Mouse (Mus musculus) heart, embryonic 14.5 days (tissue): ENCODE measurements around the gene Tbata. TPM values are rescaled to one million over a fixed set of nuclear protein-coding genes. Genes with fewer than 3 reads are reported as not detected.

ENCODE experiments used
- ATAC-seq: fragments of 200-750 bp; cut with Nextera tagmentation; 2 replicates; pipeline ENCODE4 v1.8.0; 2017; ENCODE audit warnings: low read depth, moderate TSS enrichment; ENCODE audit not compliant: insufficient number of reproducible peaks, insufficient read depth, low FRiP score
- H3K27ac ChIP-seq, 2 experiments: fragments of 200-500 bp in 1 of 2; fragments of 300-500 bp in 1 of 2; sonication (generic) in 1 of 2; replicated peaks in 1 of 2; 2 replicates each; pipeline ENCODE4 v1.5.1; 2012 to 2014; ENCODE audit warnings: low read depth in 2 of 2, low read length in 2 of 2, control low read depth in 1 of 2, mild to moderate bottlenecking in 1 of 2, mixed read lengths in 1 of 2; ENCODE audit not compliant: control insufficient read depth in 1 of 2, insufficient read depth in 1 of 2
- H3K27me3 ChIP-seq: fragments of 300-500 bp; sonication (generic); 2 replicates; pipeline ENCODE4 v1.6.1; 2014; ENCODE audit warnings: mild to moderate bottlenecking, low read length, control low read depth; ENCODE audit not compliant: control insufficient read depth, insufficient read depth
- H3K36me3 ChIP-seq: fragments of 300-500 bp; sonication (generic); 2 replicates; pipeline ENCODE4 v1.6.1; 2014; ENCODE audit warnings: mild to moderate bottlenecking, control low read depth, low read length, mixed read lengths; ENCODE audit not compliant: control insufficient read depth, insufficient read depth
- H3K4me1 ChIP-seq, 2 experiments: fragments of 200-500 bp in 1 of 2; fragments of 300-500 bp in 1 of 2; sonication (generic) in 1 of 2; 2 replicates each; pipeline ENCODE4 v1.6.1; 2012 to 2014; ENCODE audit warnings: low read length in 2 of 2, control low read depth in 1 of 2, mixed read lengths in 1 of 2; ENCODE audit not compliant: control insufficient read depth in 2 of 2, insufficient read depth in 2 of 2
- H3K4me2 ChIP-seq: fragments of 300-500 bp; sonication (generic); 2 replicates; pipeline ENCODE4 v1.6.1; 2014; ENCODE audit warnings: mild to moderate bottlenecking, low read length
- H3K4me3 ChIP-seq, 2 experiments: fragments of 200-500 bp in 1 of 2; fragments of 300-500 bp in 1 of 2; sonication (generic) in 1 of 2; 2 replicates each; pipeline ENCODE4 v1.5.1; 2012 to 2014; ENCODE audit warnings: low read length in 2 of 2, mild to moderate bottlenecking in 2 of 2, control low read depth in 1 of 2, low read depth in 1 of 2, moderate library complexity in 1 of 2; ENCODE audit not compliant: control insufficient read depth in 1 of 2, insufficient read depth in 1 of 2
- H3K9ac ChIP-seq: fragments of 300-500 bp; sonication (generic); 2 replicates; pipeline ENCODE4 v1.6.1; 2014; ENCODE audit warnings: mild to moderate bottlenecking, low read length
- H3K9me3 ChIP-seq: fragments of 300-500 bp; sonication (generic); 2 replicates; pipeline ENCODE4 v1.6.1; 2016; ENCODE audit warnings: low read length, control low read depth; ENCODE audit not compliant: control insufficient read depth
- WGBS: fragments of 180-500 bp; shearing (Covaris S2); extraction: QIAGEN DNeasy Blood & Tissue Kit; methylation state at CpG from one replicate; pipeline ENCODE4 v1.1.7; 2014; 5-methylcytosine and 5-hydroxymethylcytosine counted together
- polyA plus RNA-seq: library from polyadenylated mRNA; unstranded; fragments of >200 nt; fragmentation: Nextera tagmentation; extraction: Ambion mirVana; gene quantifications from 2 replicates; pipeline ENCODE4 v1.2.1, GENCODE M21; 2014

Gene Tbata
- polyA plus RNA-seq, 1 experiment from 2014 or later: not detected

GRCm38 (mm10) chr10:61167333-61168096, 4.2 kb upstream of the Tbata start:
- H3K4me2 ChIP-seq: no peak overlapping the region
- H3K9ac ChIP-seq: no peak overlapping the region
- H3K4me3 ChIP-seq: no peak overlapping the region
- no peak overlapping the region for H3K27ac ChIP-seq
- no peaks in the 10 kb centered on the region for H3K27me3 ChIP-seq
- H3K9me3 ChIP-seq: no peaks in the 10 kb centered on the region
- ATAC-seq: no peak
- no peaks in the 10 kb centered on the region for H3K4me1 ChIP-seq
- no peaks in the 10 kb centered on the region for H3K36me3 ChIP-seq
- WGBS: 56% methylated on average over 9 of the region's 9 CpGs

- no peak for ATAC-seq
- 60% methylated on average over 2 of the region's 2 CpGs for WGBS
- no peaks in the 10 kb centered on the region for H3K9me3 ChIP-seq
These were observed 3.4 kb upstream of the Tbata start for GRCm38 (mm10) chr10:61168393-61168792.

DNA sequence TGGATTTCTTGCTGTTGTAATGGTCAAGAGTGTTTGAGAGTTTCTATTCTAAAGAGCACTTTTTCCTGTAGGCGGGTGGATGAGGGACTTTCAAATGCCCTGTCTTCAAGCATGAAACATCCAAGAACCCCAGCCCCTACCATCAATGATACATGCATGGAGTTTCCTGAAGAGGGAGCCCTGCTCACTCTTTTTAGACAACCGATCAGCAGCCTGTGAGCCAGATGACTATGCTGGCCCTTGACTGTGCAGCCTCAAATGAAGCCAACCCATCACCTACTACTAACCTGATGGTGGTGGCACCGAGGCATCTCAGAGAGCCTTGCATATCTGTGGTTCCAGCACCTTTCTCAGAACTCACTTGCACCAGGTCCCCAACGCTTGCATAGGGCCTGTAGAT, 742 bp downstream of the Tbata start:
- Histone ChIP-seq H3K4me1 (peaks cover 0 to 3% of the 10 kb centered on the region in 2 experiments; a peak in 1 of 4 replicates), H3K9ac (no peak overlapping the region), H3K36me3 (no peaks in the 10 kb centered on the region), H3K4me2 (no peak overlapping the region), H3K27ac (no peak overlapping the region), H3K9me3 (no peaks in the 10 kb centered on the region), H3K27me3 (peaks cover 21% of the 10 kb centered on the region), H3K4me3 (no peak overlapping the region)
- ATAC-seq: no peak
- 77% methylated on average over 4 of the region's 4 CpGs for WGBS

More at GRCm38 (mm10) chr10:61168393-61168792, 3.4 kb upstream of the Tbata start:
- Histone ChIP-seq H3K36me3 (no peaks in the 10 kb centered on the region), H3K27ac (no peak overlapping the region), H3K4me2 (no peak overlapping the region), H3K9ac (no peak overlapping the region), H3K27me3 (no peaks in the 10 kb centered on the region), H3K4me3 (no peak overlapping the region), H3K4me1 (no peaks in the 10 kb centered on the region)

GRCm38 (mm10) chr10:61174711-61175441, 3.1 kb downstream of the Tbata start:
- Histone ChIP-seq H3K27ac (no peak overlapping the region), H3K9me3 (no peaks in the 10 kb centered on the region), H3K9ac (no peak overlapping the region), H3K36me3 (no peaks in the 10 kb centered on the region), H3K27me3 (peaks cover 21% of the 10 kb centered on the region), H3K4me1 (peaks cover 0 to 3% of the 10 kb centered on the region in 2 experiments; a peak in 1 of 4 replicates), H3K4me2 (no peak overlapping the region), H3K4me3 (no peak overlapping the region)
- WGBS: 27% methylated on average over 13 of the region's 13 CpGs
- ATAC-seq: no peak

GRCm38 (mm10) chr10:61175442-61176204, 3.9 kb downstream of the Tbata start:
- H3K27me3 ChIP-seq: peaks cover 21% of the 10 kb centered on the region
- ATAC-seq: no peak
- peak overlapping the region; percentile 48 for H3K4me2 ChIP-seq
- no peak overlapping the region for H3K27ac ChIP-seq
- H3K9ac ChIP-seq: peak overlapping the region; percentile 25; the same call in 1 of the 2 replicates
- 11% methylated on average over 24 of the region's 24 CpGs for WGBS
- no peak overlapping the region for H3K4me3 ChIP-seq
- H3K4me1 ChIP-seq: peaks cover 0 to 3% of the 10 kb centered on the region in 2 experiments; a peak in 1 of 4 replicates
- no peaks in the 10 kb centered on the region for H3K9me3 ChIP-seq
- no peaks in the 10 kb centered on the region for H3K36me3 ChIP-seq

GRCm38 (mm10) chr10:61176221-61176790, 4.6 kb downstream of the Tbata start:
- Histone ChIP-seq H3K4me1 (peaks cover 0 to 3% of the 10 kb centered on the region in 2 experiments; a peak in 1 of 4 replicates), H3K4me3 (no peak overlapping the region), H3K27ac (no peak overlapping the region), H3K9ac (0 out of 2 replicates have a peak overlapping the region, but pooled peaks have one; percentile 25), H3K36me3 (no peaks in the 10 kb centered on the region), H3K9me3 (no peaks in the 10 kb centered on the region), H3K27me3 (peaks cover 21% of the 10 kb centered on the region), H3K4me2 (peak overlapping the region; percentile 48)
- 50% methylated on average over 7 of the region's 7 CpGs for WGBS
- ATAC-seq: no peak

GRCm38 (mm10) chr10:61177751-61178150, 6.0 kb downstream of the Tbata start:
- H3K4me2 ChIP-seq: no peak overlapping the region
- peaks cover 0 to 3% of the 10 kb centered on the region in 2 experiments; a peak in 1 of 4 replicates for H3K4me1 ChIP-seq
- no peaks in the 10 kb centered on the region for H3K9me3 ChIP-seq
- ATAC-seq: no peak
- no peak overlapping the region for H3K9ac ChIP-seq
- H3K27me3 ChIP-seq: peaks cover 21% of the 10 kb centered on the region
- 71% methylated on average over 4 of the region's 4 CpGs for WGBS
- no peaks in the 10 kb centered on the region for H3K36me3 ChIP-seq
- H3K27ac ChIP-seq: no peak overlapping the region
- H3K4me3 ChIP-seq: no peak overlapping the region
